In genomic region chr3:27825985-27826384, GRCm38 (mm10) we compare ENCODE assay signal across 22 mouse cellular contexts.
"Had no signal": no experiment of that assay in that cellular context is flagged by ENCODE, and none has a peak within 500 bp of the region (broad histone marks: within the 10 kb centered on the region; RNA-seq: fewer than 3 reads in every experiment).

No protein-coding gene starts in this region.

- H3K27me3 ChIP-seq: heart, embryonic 13.5 days; heart, embryonic 15.5 days; hindbrain, embryonic 13.5 days; hindbrain, embryonic 15.5 days; limb, embryonic 12.5 days; liver, embryonic 12.5 days had no signal

- H3K27ac ChIP-seq: heart, embryonic 13.5 days; heart, embryonic 15.5 days; hindbrain, embryonic 13.5 days; hindbrain, embryonic 15.5 days; hindbrain, postnatal 0 days; layer of hippocampus, adult 2 months; left cerebral cortex, adult 2 months; limb, embryonic 10.5 days; limb, embryonic 12.5 days; liver, embryonic 12.5 days; liver, embryonic 14.5 days had no signal

- H3K36me3 ChIP-seq: heart, embryonic 13.5 days; heart, embryonic 15.5 days; hindbrain, embryonic 13.5 days; hindbrain, embryonic 15.5 days; limb, embryonic 10.5 days; limb, embryonic 12.5 days; liver, embryonic 12.5 days had no signal

- H3K4me3 ChIP-seq: heart, embryonic 13.5 days; heart, embryonic 15.5 days; hindbrain, embryonic 13.5 days; hindbrain, embryonic 15.5 days; layer of hippocampus, adult 2 months; left cerebral cortex, adult 2 months; limb, embryonic 10.5 days; limb, embryonic 12.5 days; liver, embryonic 12.5 days had no signal

- DNase-seq: forebrain, postnatal 0 days; gastrocnemius, postnatal 14 days; gastrocnemius, postnatal 36 days; heart, adult 18-20 months; kidney, adult 18-20 months; kidney, adult 8-10 months; kidney, postnatal 10 days; kidney, postnatal 25 days; kidney, postnatal 4 days; liver had no signal

- H3K4me1 ChIP-seq: hindbrain, embryonic 13.5 days; hindbrain, embryonic 15.5 days; limb, embryonic 10.5 days; liver, embryonic 12.5 days had no signal

- H3K4me2 ChIP-seq: heart, embryonic 11.5 days; heart, embryonic 13.5 days; heart, embryonic 15.5 days; hindbrain, embryonic 13.5 days; hindbrain, embryonic 15.5 days; limb, embryonic 12.5 days; liver, embryonic 12.5 days had no signal

- H3K9ac ChIP-seq: forebrain, postnatal 0 days; heart, embryonic 13.5 days; heart, embryonic 15.5 days; hindbrain, embryonic 13.5 days; hindbrain, embryonic 15.5 days; limb, embryonic 12.5 days; liver, embryonic 12.5 days; liver, embryonic 14.5 days had no signal

- ATAC-seq: forebrain, postnatal 0 days; hindbrain, postnatal 0 days; liver, embryonic 12.5 days had no signal

- H3K9me3 ChIP-seq: heart, embryonic 13.5 days; heart, embryonic 15.5 days; hindbrain, embryonic 13.5 days; hindbrain, embryonic 15.5 days; limb, embryonic 10.5 days; limb, embryonic 12.5 days; liver, embryonic 12.5 days had no signal
